Mouse (Mus musculus) bone marrow, adult 2 months (tissue): ENCODE measurements around the gene Capn15.

ENCODE experiments used
- CTCF ChIP-seq: fragments of 200-500 bp; IDR thresholded peaks from 2 replicates; pipeline ENCODE4 v1.5.1; 2011; ENCODE audit warnings: low read length, control low read depth; ENCODE audit not compliant: control insufficient read depth, insufficient read depth
- POLR2A ChIP-seq: fragments of 200-500 bp; IDR thresholded peaks from 2 replicates; pipeline ENCODE4 v1.6.1; 2011; ENCODE audit warnings: low read depth, mild to moderate bottlenecking, control low read depth, low read length, borderline replicate concordance; ENCODE audit not compliant: control insufficient read depth

DNA sequence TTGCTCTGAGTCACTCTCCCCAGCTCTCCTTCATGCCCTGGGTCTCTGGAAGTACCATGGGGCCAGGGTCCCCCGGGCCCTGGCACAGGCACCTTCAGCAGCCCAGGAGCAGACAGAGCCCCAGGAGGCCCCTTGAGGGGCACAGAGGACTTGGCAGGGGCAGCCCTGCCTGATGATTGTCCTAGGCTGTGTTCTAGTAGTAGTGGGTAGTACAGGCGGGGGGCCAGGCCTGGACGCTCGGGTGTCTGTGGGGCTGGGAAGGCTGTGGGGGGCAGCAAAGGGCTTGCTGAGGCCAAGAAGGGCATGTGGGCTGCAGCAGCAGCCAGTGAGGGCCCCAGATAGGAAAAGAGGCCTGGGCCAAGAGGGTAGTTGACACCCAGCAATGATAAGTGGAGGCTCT is 38.0 kb downstream of the Capn15 start:
- no peak for TF ChIP-seq POLR2A
- TF ChIP-seq CTCF: no peak
